Mouse (Mus musculus): ENCODE data around the gene Nfia. TPM values are rescaled to one million over a fixed set of nuclear protein-coding genes. Genes with fewer than 3 reads are reported as not detected.

The Nfia gene
- total RNA-seq, 2 experiments from 2014 or later = 54.8 to 59.7 TPM

DNA sequence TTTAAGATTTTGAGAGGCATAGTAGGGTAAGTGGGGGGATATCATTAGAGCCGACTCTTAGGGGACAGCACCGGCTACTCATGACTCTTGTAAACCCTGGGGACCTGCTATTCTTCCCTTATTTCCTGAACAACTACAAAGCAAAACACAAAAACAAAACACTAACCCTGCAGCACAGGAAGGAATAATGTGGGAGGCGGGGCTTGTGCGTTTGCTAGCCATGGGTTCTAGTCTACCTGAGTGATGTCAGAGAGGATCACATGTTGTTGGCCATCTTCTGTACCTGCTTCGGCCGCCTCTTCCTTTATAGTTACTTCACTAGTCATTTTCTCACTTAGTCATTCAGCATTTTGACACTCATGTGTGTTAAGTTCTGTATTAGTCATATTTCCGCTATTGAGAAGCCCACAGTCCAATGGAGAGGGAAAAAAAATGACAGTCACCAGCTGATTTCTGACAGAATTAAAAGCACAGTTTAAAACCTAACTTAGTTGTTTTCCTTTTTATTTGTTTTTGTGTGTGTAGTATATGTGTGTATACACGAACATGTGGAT, 88.3 kb downstream of the Nfia start:
- no peak for DNase-seq (ENCODE audit: low spot score in 2 of 2)

GRCm38 (mm10) chr4:97862379-97862778, 89.8 kb downstream of the Nfia start:
- no peak for DNase-seq (ENCODE audit: low spot score in 2 of 2)

GRCm38 (mm10) chr4:97864276-97864675, 91.7 kb downstream of the Nfia start:
- DNase-seq (ENCODE audit: low spot score in 2 of 2) = no peak

DNA sequence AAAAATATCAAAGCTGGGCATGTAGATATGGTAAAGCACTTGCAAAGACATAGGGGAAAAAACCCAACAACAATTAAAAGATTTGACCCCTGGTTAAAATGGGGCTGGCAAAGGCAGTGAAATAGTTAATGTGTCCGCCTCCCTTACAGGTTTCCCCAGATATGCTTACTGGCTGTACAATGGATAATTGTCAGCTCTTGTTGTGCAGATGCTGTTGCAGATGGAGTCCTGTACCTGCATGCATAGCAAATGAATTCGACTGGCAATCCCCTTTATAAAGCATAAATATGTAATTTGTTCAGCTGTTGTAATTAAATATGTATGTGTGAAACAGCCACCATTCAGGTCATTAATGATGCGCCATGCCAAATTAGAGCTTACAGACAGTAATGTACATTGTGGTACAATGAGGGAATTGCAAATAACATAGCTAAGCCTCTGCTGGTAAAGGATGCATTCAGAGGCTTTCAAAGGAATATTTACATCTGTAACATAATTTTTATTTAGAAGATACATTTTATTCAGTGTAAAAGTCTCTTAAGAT, 92.9 kb downstream of the Nfia start:
- DNase-seq (ENCODE audit: low spot score in 2 of 2) = no peak

DNA sequence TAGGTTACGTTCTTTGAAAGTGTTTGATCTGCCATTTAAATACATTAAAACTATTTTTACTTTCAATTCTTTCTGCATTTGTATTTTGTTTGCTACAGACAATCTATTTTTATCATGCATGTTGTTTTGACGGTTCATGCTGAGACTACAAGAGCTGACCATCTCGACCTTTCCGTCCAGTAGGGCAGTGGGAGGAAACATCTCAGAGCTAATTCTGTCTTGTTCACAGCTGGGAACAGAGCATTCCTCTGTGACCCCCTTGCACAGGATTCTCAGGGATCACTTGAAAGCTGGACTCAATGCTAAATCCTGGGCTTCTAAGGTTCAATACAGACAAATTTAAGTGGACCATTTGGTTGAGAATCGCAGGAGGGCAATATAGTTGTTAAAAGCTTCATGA, 93.9 kb downstream of the Nfia start:
- no peak for DNase-seq (ENCODE audit: low spot score in 2 of 2)

DNA sequence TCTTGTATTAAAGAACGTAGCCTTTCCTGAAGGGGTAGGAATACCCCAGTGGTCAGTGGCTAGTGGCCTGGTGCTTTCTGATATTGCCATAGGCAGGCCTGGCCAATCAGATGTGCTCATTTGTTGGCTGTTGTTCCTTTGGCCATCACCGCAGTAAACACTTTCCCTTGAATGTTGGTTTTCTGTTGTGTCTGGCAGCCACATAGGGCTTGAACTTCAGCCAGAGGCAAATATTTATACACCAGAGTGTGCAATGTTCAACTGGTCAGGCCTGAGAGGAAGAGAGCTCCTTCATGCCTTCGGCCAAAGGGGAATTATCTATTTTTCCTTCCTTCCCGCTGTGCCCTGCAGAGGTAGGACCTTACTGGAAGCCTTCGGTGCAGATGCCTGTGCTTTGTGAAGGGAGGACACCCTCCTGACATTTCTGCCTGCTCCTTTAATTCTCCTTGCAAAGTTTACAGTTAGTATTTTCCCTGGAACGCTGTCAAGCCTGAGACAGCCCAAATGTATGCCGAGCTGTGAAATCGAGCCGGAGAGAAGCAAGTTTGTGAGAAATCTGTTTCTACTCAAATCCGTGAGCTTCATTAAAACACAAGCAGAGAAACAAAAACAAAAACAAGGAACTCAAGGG, 95.9 kb downstream of the Nfia start:
- peak; percentile 13 to 15 for DNase-seq (ENCODE audit: low spot score in 2 of 2)

DNA sequence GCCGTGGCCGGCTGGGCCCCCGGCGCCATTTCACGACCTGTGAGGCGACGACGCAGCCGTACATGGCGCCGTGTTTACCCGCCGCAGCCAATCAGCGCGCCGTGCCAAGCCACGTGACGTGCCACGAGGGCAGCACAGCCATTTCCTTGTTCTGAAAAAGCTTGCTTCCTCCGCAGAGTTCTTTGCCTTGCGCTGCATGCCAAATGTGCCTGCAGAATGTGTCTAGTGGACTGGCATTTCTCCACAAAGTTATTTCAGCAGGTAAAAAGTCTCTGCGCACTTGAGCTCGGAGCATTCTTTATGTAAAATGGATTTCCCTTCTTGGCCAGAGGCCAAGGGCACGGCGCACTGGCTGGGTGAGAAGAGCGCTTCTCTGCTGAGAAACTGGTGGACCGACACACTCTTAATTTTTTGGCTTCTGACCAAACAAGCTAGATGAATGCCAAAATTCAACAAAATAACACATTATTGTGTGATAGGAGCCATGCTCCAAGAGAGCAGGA, 96.5 kb downstream of the Nfia start:
- DNase-seq (ENCODE audit: low spot score in 2 of 2) = peak; percentile 97 to 98

- DNase-seq (ENCODE audit: low spot score in 2 of 2) = no peak
Measured at GRCm38 (mm10) chr4:97869451-97869850, 96.9 kb downstream of the Nfia start.

- no peak for DNase-seq (ENCODE audit: low spot score in 2 of 2)
Measured at GRCm38 (mm10) chr4:97871770-97872439, 99.4 kb downstream of the Nfia start.

DNA sequence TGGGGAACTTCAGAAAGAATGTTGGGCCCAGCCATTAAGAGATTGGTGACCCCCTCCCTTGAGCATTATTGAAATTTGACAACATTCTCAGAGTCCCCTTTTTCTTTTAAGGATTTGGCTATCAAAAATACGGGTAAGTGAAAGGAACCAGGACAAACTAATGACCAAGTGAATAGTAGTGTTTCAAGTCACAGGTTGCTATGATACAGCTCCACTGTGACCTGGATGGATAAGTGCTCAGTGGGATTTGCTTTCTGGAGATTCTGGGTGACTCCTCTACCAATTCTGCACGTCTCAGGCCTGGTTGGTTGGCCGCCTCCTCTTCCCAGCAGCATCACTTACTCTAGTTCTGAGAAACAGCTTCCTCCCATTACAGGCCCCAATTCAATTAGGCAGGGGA, 102.4 kb downstream of the Nfia start:
- no peak for DNase-seq (ENCODE audit: low spot score in 2 of 2)

- DNase-seq (ENCODE audit: low spot score in 2 of 2) = peak in 1 of 2 experiments; percentile 16
Measured at GRCm38 (mm10) chr4:97875901-97876300, 103.4 kb downstream of the Nfia start.

- DNase-seq (ENCODE audit: low spot score in 2 of 2) = no peak
Measured at GRCm38 (mm10) chr4:97879696-97880095, 107.2 kb downstream of the Nfia start.

- DNase-seq (ENCODE audit: low spot score in 2 of 2) = peak; percentile 8 to 16
Measured at GRCm38 (mm10) chr4:97880120-97881055, 107.9 kb downstream of the Nfia start.

GRCm38 (mm10) chr4:97885574-97885973, 113.0 kb downstream of the Nfia start:
- DNase-seq (ENCODE audit: low spot score in 2 of 2) = no peak

DNA sequence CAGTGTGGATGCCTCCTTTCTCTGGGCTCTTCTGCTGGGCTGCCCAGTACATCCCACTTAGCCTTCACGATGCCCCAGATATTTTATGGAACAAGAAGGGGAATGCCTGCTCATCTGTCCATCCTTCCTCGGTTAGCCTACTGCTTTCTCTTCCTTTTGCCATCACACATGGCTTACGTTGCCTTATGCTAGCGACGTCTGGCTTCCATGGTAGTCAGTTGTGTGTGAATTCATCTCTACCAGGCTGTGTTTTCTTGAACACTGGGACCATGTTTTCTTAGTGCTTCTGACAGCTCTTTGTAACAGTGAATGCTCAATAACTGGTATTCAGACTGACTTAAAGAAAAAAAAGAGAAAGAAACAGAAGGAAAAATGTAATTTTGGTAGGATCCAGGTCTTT, 113.7 kb downstream of the Nfia start:
- DNase-seq (ENCODE audit: low spot score in 2 of 2) = no peak

DNA sequence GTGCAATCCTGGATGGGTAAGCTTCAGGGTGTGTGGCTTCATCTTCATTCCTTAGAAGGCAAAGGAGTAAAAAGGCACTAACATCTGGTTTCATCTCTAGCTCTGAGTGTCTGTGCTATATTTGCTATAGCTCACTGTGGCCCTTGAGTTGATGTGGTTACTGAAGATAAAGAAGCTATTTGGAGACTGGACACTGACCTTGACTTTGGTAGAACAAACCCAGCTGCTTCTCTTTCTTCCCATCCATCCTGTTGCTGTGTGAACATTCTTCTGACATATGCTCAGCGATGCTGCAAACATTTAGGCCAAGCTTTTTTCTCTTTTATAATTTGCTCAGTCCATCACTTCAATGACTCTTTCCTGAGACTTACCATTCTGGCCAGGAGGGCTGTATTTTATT, 114.7 kb downstream of the Nfia start:
- DNase-seq (ENCODE audit: low spot score in 2 of 2) = no peak

DNA sequence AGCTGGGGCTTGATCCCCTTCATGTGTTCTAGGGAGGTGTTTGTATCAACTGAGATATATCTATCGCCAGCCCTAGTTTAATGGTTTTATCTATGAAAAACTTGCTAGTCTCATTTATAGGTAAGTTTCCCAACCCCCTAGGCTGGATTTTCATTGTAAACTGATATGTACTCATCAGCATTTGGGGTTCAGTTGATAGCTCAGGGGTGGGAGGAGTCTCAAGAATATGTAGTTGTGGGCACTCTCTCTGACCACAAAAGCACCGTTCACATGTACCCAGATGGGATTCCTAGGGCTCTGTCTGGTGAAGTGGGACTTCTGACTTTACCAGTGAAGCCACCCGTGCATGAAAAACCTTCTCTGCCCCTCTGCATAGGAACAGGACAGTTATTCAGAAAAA, 118.5 kb downstream of the Nfia start:
- DNase-seq (ENCODE audit: low spot score in 2 of 2) = no peak

DNA sequence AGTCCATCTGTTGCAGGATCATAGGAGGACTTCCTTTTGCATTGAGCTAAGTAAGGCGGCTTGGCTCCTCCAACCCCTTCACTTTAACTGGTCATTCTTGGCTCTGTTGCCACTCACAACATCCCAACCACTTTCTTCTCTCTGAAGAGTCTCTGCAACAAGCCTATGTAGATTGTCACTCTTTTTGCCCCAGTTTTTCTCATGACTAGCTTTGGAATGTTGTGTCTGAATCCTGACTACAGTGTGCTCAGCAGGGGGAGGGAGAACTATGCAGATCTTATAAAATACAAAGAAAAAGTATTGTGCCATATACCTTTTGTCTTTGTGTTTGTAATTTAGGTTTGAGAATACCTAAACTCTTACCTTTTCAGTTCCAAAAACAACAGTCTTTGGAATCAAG, 119.1 kb downstream of the Nfia start:
- DNase-seq (ENCODE audit: low spot score in 2 of 2) = no peak

- DNase-seq (ENCODE audit: low spot score in 2 of 2) = no peak
Measured at GRCm38 (mm10) chr4:97893915-97894884, 121.7 kb downstream of the Nfia start.

DNA sequence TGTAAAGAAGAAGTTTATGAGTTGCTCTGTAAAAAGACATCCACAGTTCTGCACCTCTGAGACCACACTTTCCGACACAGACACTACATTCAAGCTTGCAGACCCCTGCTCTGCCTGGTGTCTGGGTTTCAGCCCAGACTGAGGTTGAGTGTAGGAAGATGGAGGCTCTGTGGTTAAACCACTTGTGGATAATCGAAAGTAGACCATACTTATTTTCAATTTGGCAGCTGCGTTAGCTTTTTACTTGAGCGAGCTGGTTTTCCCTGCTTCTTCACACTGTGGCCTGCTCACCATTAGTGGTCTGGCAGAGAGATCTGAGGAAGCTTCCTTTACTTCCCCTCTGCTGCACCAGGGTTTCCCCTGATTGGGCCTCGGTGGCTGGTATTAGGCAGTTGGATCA, 123.4 kb downstream of the Nfia start:
- no peak for DNase-seq (ENCODE audit: low spot score in 2 of 2)

Measured in left cerebral cortex, adult 18-20 months (tissue).